Mouse (Mus musculus): Measurements from ENCODE around the gene Top2a. TPM values are rescaled to one million over a fixed set of nuclear protein-coding genes. Genes with fewer than 3 reads are reported as not detected.

The Top2a gene
- 315 and 457 TPM in 2 replicates for polyA plus RNA-seq (2012; rRNA removed)

GRCm38 (mm10) chr11:99023500-99024467 is at the start of gene Top2a:
Top2a (minus strand) TSS chr11:99024189.

GRCm38 (mm10) chr11:99041051-99041729 is 17.2 kb upstream of the Top2a start, which contains the start of gene Igfbp4:
Igfbp4 (plus strand) TSS chr11:99041244.

GRCm38 (mm10) chr11:98982773-98983133 is 41.2 kb downstream of the Top2a start, which contains the start of gene Gjd3:
Gjd3 (minus strand) TSS chr11:98983016.

Other genes starting within 250 kb of the Top2a start
- gene Nr1d1, start 248.9 kb downstream of the Top2a start, polyA plus RNA-seq (2012; rRNA removed): 0.91 and 1.3 TPM in 2 replicates
- gene Msl1, start 228.7 kb downstream of the Top2a start, polyA plus RNA-seq (2012; rRNA removed): 104 and 142 TPM in 2 replicates
- 60.4 and 105 TPM in 2 replicates for gene Casc3, start 219.3 kb downstream of the Top2a start, polyA plus RNA-seq (2012; rRNA removed)
- gene Rapgefl1, start 187.4 kb downstream of the Top2a start, polyA plus RNA-seq (2012; rRNA removed): 6.0 and 9.7 TPM in 2 replicates
- gene Wipf2, start 160.6 kb downstream of the Top2a start, polyA plus RNA-seq (2012; rRNA removed): 10.0 and 11.9 TPM in 2 replicates
- 24.9 and 35.6 TPM in 2 replicates for gene Cdc6, start 116.4 kb downstream of the Top2a start, polyA plus RNA-seq (2012; rRNA removed)
- gene Rara, start 96.4 kb downstream of the Top2a start, polyA plus RNA-seq (2012; rRNA removed): 13.0 and 30.0 TPM in 2 replicates
- 0.41 and 0.52 TPM in 2 replicates for gene Gjd3, start 41.2 kb downstream of the Top2a start, polyA plus RNA-seq (2012; rRNA removed)
- 298 and 390 TPM in 2 replicates for gene Igfbp4, start 17.1 kb upstream of the Top2a start, polyA plus RNA-seq (2012; rRNA removed)
- 0.41 and 0.91 TPM in 2 replicates for gene Tns4, start 65.1 kb upstream of the Top2a start, polyA plus RNA-seq (2012; rRNA removed)
- gene Ccr7, start 130.9 kb upstream of the Top2a start, polyA plus RNA-seq (2012; rRNA removed): 0.12 and 0.39 TPM in 2 replicates
- gene Smarce1, start 206.8 kb upstream of the Top2a start, polyA plus RNA-seq (2012; rRNA removed): 429 and 695 TPM in 2 replicates
- 0.22 and 0.40 TPM in 2 replicates for gene Krt222, start 219.9 kb upstream of the Top2a start, polyA plus RNA-seq (2012; rRNA removed)

Measured in central nervous system, embryonic 11.5 days (tissue).